Mouse (Mus musculus) lung, postnatal 14 days (tissue): Measurements from ENCODE around the gene Cel.

Experiments
- DNase-seq: peaks from one replicate; pipeline ENCODE4 v3.0.0; 2021

Gene Cel

DNA sequence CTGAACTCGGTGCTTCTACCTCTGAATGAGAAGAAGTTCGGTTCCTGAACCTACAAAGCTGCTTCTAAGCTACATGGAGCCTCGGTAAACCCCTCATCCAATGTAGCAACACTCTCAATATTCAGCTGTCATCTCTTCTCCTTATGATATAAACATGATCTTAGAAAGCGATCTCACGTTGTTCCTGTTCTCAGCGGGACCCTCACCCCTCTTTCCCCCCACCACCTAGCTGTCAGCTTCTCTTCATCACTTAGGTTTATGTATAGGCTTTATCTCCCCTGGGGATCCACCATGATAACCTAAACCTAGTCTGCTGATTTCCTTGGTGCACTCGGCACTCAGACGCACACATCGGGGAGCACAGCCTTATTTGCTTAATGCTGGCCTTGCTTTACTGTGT lies 20.4 kb upstream of the Cel start, which contains the start of gene Gtf3c5:
Gtf3c5 (minus strand) TSS at position 101 of the 400 bp plus-strand sequence.
- no peak for DNase-seq

DNA sequence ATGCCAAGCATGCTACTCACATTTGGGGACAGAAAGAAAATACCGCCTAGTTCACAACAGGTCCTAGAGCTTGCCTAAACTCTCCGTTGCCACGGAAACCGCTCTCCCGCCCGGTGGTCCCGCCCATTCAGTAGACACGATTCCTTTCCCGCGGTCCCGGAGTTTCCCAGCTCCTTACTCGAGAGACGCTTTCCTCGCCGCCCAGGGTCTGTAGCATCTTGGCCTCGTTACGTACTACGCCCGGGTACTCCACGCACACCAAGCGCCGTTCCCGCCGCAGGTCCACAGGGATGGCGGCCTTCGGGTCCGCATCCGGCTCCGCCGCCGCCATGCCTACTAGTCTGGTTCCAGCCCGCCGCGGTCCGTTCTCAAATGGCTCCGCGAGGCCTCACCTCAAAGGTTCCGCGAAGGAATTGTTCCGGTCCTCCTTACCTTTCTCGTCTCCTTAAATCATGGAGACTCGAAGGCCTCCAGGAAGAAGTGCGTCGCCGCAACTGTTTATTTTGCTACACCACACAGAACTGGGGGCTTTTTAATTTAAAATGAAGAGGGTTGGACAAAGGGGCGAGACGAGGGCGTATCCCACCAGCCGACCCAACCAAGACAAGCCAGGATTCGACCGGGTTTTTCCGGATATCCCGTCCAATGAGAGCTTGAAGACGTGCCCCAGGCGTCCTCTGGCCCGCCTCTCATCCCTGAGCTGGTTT lies 19.6 kb upstream of the Cel start:
- peak; percentile 89 for DNase-seq

DNA sequence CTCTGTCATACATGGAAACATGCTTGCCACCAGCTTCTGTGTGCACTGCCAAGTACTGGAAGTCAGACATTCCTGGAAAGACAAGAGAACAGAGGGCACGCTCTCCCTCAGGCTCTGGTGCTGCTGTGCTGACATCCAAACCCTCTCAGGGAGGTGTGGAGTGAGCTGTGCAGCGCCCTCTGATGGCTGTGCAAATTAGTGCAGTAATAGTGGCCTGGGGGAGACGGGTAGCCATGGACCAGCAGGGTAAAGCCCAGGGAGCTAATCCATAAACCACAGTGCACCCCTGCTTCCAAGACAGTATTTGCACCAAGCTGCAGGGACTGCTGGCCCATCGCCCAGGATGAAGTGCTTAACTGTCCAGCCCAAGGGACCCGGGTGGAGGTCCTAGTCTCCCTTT lies 14.8 kb upstream of the Cel start:
- peak; percentile 25 for DNase-seq

DNA sequence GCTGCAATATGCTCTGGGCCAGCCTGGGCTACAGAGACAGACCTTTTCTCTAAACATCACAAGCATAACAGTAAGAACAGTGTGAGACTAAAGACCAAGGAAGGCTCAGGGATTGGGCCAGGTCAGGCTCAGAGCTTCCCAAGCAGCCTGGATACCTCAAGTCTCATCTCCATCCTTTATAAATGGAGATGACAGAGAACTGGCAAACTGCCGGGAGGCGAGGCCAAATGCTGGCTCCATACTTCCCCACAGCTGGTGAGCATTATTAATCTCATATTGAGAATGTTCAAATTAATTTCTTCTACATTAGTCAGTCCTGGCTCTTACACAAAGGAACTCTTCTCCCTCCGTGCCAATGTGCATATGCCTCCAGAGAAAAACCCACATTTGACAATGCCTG lies 13.6 kb upstream of the Cel start:
- peak; percentile 56 for DNase-seq

DNA sequence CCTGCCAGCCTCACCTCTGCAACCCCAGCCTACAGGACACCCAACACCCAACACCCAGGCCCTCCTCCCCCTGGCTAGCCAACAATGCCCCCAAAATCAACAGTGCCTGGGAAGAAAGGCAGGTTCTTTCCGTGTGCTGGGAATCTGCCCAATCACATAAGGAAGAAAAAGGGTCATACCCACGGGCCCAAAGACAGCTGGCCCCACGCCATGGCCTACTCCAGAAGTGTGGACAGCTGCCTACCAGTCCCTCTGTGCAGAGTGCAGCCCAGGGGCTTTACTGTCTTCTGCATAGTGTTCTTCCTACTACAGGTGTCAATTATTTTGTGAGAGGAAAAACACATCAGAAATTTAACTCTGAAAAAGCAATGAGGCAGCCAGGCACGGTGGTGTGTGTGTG lies 12.1 kb upstream of the Cel start:
- DNase-seq = no peak

DNA sequence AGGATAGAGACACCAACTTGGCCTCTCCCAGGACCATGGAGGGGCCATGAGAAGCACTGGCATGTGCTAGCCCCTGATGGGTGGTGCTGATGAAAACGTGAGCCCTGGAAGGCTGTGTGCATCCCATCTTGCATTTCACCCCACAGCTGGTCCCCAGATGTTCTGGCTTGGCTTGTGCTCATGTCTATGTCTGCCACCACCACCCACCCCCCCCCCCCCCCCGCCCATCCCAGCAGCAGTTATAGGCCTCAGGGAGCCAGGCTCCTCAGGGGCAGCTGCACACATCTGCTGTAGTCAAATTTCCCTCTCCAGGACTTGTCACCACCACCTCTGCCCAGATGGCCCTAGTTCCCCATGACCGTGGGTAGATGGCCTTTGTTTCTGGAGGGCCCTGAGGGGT lies 6.7 kb upstream of the Cel start:
- peak; percentile 12 for DNase-seq

DNA sequence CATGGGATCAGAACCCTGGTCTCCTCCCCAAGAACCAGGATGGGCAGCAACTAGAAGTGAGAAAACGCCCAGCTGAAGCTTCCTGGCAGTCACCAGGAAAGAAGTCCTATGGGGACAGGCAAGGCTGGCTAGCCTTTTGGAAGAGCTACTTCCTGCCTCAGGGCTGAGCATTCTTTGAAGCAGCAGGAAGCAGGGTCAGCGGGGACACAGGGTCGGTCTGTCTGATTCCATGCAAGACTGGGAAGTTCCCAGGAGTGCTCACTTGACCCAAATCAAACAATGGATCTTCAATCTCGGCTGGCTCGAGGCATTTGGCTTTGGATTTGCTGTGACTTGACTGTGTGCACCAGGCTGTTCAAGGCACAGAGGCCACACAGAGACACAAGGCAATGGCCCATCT lies 3.3 kb upstream of the Cel start:
- DNase-seq = no peak

DNA sequence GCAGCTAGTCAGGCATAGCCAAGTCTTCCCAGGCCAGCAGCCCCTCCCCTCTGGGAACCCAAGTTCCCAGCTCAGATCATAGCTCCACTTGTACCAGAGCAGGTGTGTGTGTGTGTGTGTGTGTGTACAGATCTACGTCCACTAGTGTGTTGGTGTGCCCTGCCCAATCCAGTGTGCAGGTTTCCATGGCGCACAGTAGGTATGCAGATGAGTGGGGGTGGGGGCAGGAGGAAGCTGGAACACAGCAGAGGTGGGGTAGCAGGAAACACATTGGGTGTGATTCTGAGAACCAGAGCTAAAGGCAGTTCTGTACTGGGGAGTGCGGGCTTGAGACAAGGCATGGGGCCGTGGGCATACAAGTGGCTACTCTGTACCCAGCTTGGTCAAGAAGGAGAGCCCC lies 1.2 kb upstream of the Cel start:
- DNase-seq = no peak

DNA sequence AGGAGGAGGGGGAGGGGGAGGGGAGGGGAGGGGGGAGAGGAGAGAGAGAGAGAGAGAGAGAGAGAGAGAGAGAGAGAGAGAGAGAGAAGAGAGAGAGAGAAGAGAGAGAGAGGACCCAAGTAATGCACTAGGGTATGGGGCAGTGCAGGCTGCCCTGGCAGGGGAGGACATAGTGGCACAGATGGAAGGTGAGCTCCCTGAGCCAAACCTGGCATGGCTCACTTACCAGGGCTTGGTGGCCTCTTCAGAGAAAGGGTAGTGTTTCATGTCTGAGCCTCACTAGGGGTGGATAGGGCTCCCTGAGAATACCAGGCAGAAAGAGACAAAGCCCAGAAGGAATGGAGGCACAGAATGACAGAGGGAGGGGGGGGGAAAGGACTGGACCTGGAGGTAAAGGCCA lies 627 bp upstream of the Cel start:
- DNase-seq = no peak

DNA sequence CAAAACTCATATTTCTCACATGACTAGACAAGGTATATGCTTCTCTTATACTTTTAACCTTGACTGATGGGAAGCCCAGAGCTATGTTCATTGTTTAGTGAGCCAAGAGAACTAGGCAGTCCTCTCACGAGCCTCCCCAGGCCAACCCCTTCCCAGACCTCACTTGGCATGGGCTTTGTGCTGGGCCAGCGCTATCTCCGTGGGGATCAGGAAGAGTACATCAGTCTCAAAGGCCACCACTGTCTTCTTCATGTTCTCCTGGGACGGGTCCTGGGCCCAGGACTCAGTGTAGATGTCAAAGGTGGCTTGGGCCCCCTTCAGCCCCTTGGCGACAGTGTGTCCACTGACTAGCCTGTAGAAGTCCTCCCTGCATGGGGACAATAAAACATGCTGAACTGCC lies 5.8 kb downstream of the Cel start:
- no peak for DNase-seq

DNA sequence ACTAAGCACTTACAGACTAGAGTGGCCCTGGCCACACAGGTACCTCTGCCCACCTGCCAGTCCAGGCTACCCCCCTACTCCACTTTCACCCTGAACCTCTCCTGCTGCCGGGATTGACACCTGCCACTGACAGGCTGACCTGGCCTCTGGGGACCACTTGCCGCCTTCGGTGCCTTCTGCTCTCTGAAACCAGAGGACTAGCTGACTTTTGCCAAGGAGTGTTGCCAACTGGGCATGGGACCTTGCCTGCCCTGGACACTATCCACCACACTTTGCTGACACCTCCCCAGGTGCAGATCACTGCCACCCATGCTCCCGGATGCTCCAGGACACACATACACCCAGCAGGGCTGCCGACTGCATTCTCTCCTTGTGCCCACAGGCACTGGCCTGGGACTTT lies 10.9 kb downstream of the Cel start:
- no peak for DNase-seq

DNA sequence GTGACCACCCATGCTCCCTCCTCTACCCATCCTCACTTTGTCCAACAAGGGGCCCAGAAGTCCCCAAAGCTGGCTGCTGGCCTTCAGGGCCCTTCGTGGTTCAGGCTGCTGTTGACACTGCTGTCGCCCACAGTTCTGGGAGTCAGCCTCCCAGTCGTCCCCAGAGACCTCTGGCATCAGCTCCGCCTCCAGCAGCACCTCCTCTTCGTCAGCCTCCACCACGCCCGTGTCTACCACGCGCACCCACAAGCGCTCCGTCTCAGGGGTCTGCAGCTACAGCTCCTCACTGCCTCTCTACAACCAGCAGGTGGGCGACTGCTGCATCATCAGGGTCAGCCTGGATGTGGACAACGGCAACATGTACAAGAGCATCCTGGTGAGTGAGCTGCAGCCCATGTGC lies 14.0 kb downstream of the Cel start:
- DNase-seq = no peak

DNA sequence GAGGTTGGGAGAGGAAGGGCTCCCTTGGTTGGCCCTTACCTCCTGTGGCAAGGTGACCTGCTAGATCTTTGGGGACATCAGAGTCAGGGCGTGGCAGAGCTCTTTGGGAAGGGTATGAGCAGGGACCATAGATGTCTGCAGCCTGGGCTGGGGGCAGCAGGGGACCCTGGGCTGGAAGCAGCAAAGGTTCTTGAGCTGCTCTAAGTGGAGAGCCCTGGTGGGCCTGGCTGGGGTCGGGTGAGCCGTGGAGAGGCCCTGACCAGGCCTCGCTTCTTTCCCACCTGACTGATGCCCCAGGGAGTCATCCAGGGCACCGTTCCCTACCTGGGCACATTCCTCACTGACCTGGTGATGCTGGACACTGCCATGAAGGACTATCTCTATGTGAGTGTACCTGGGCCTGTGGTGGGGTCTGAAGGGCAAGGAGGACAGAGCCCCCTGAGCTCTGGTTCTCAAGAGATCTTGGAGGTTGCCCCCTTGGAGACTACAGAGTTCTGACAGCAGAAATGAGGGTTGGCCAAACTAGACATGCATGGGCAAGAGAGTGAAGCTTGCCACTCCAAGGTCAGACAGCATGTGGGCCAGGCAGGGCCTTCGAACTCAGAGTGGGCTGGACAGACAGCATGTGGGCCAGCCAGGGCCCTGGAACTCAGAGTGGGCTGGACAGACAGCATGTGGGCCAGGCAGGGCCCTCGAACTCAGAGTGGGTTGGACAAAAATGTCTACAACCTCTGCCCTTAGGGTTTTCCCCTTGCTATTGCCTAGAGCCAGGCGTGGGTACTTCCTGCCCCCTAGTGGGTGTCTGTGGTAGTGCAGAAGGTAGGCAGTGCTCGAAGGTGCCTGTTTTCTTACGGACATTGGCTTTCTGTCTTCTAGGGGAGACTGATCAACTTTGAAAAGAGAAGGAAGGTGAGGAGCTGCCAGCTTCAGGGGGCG lies 15.7 kb downstream of the Cel start:
- DNase-seq = peak; percentile 93

DNA sequence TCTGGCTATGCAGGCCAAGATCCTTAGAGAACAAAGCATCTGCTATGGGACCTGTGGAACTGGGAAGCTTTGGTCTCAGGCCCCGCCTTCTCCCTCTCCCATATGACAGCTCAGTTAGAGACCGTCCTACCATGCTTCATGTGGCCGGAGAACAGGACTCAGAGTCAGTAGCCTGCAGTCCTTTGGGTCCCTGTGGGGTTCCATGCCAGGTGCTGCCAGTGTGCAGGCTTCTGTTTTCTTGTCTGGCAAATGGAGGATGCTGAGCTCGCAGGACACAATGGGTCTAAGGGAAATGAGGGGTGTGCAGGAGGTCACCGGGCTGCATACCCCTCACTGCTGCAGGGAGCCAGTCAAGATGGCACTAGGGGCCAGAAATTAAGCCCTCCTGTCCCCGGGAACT lies 16.6 kb downstream of the Cel start:
- DNase-seq = no peak

DNA sequence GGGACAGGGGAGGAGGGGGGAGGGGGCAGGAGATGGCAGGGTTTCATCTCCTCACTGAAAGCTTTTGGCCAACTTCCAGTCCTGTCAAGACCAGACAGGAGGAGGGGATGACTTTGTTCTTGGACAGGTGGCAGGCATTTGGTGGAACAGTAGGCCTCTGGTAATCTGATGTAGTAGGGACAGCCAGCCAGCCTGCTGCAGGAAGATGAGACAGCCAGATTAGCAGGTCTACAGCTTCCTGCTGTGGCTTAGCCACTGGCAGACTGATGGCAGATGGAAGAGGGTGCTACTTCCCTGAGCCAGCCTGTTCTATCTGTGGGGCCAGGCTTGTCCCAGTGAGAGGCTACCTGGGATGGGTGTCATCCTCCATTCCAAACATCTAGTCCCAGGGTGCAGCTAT lies 17.2 kb downstream of the Cel start:
- no peak for DNase-seq

DNA sequence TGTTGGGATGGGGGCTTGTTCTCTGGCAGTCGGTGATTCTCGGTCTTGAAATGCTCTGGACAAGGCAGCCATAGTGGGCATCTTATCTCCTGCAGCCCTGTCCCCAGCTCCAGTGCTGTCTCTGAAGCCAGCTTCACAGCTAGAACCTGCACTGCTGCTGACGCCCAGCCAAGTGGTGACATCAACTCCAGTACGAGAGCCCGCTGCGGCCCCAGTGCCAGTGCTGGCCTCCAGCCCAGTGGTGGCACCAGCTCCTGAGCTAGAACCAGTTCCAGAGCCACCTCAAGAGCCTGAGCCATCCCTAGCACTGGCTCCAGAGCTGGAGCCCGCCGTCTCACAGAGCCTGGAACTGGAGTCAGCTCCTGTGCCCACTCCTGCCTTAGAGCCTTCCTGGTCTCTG lies 19.3 kb downstream of the Cel start:
- no peak for DNase-seq

DNA sequence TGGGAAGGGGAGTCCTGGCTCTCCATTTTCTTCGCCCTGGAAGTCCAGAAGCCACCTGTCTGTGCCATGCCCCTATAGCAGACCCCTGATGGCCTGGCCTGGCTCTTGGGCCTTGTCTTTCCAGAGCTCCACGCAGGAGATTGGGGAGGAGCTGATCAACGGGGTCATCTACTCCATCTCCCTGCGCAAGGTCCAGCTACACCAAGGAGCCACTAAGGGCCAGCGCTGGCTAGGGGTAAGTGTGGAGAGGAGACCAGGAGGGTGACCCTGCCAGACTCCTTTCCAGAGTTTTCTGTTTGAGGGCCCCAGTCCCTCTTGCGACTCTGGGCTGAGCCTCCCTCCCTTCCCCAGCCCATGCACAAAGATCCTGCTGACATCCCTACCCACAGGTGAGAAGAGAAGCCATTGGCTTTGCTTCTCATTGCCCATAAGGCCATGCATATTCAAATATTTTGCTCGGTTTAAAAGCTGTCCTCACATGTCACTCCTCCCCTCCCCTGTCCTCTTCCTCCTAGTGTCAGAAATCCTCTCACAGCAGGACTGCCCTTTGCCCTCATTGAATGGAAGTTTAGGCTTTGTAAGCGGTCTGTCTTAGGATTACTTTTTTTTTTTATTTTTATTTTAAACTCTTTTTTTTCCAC lies 22.5 kb downstream of the Cel start:
- DNase-seq = no peak

DNA sequence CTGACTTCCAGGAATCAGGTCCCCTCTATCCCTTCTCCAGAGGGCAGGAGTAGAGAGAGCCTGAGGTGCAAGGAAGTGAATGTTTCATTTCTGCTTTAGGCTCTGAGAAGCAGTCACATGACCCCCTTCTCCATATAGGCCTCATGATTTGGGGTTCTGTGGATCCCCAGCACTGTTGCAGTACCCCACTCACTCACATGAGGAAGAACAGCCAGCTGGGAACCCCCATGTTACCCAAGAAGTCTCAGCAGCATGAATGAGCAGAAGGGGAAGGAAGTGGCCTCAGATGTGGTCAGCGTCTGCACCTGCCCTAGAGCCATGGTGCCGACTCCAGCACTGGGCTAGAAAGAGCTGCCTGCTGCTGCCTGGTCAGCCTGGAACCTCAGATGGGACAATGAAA lies 23.3 kb downstream of the Cel start:
- peak; percentile 21 for DNase-seq

DNA sequence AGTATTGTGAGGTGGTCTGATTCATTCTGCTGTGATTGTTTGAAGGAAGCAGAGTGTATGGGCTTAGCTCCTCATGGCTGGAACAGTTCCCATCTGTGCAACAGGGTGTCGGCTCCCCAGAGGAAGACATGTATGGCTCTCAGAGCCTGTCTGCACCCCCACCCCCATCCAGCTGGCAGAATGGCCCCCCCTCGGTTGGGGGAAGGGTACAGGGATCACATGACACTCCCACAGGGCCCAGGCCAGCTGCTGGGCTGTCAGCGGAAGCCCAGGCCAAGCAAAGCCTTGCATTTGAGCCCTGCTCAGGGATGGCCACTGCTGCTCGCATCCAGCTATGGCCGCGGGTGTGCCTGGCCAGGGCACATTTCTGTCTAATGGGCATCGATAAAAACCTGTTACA lies 24.0 kb downstream of the Cel start:
- peak; percentile 65 for DNase-seq

DNA sequence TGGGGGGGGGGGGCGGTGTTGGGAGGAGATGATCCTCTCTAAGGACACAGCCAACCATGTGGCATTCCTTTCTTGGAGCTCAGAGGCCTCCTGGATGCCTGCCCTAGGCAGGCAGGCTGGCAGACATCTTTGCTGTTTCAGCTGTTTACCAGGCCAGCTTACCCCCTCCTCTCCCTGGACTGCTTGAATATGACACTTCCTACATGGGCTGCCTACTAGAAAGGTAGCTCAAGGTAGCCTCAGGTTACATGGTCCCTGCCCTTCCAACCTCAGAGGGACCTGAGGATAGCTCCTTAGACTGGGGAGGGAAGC lies 24.4 kb downstream of the Cel start:
- DNase-seq = no peak

DNA sequence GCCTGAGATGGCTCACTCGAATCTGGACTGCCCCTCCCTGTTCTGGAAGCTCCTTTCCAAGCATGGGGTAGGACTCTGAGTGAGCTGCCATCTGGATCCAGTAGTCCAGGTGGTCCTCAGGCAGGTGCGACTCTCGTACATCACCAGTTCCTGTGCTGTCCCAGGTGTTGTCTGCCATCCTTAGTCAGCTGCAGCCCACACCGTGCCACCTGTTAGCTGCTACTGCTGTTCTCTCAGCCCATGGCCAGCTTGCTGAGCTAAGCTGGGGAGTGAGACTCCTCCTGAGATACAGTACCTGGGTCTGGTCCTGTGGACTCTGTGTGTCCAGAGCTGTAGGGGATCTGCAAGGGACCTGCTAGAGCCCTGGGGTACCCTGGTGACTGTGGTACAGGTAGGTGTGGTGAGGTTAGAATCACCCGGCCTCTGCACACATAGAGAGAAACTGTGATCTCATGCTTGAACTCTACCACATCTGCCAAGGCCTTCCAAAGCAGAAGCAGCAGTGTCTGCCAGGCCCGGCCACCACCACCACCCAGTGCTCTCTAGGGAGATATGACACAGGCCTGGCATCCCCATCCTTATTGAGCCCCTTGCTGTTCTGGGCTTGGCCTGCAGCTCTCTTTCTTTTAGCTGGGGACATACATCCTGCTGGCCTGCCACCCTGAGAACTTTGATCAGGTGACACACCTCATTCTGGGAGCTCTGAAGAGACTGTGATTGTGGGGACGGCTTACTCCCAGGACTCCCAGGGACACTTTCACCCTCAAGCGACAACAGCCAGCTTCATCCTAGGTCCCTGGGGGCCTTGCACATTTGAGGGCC lies 25.0 kb downstream of the Cel start:
- no peak for DNase-seq

DNA sequence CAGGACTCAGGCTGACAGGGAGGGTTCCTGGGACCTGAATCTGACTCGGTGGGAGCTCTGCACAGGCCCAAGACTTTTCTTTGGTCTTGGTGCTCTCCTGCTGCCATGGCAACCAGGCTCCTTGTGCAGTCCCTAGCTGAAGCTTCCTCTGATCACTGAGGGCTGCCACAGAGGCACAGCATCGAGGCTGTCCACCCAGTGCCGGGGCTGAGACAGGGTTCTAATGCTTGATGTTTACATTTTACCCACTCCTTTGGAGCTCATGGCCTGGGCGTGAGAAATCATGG lies 25.6 kb downstream of the Cel start:
- no peak for DNase-seq
